Mouse (Mus musculus): ENCODE data around the gene Pmel. TPM values are rescaled to one million over a fixed set of nuclear protein-coding genes. Genes with fewer than 3 reads are reported as not detected.

The Pmel gene
- polyA plus RNA-seq, 1 experiment from 2014 or later, result 2.6 TPM

Other genes with a start within 250 kb of the Pmel start
- gene Smarcc2, start 244.9 kb upstream of the Pmel start, polyA plus RNA-seq (2014; fragmentation: Nextera tagmentation; extraction: Ambion mirVana), result 64.8 and 96.7 TPM in 2 replicates
- 921 and 980 TPM in 2 replicates for gene Myl6, start 210.1 kb upstream of the Pmel start, polyA plus RNA-seq (2014; fragmentation: Nextera tagmentation; extraction: Ambion mirVana)
- 3.2 and 3.5 TPM in 2 replicates for gene Myl6b, start 205.5 kb upstream of the Pmel start, polyA plus RNA-seq (2014; fragmentation: Nextera tagmentation; extraction: Ambion mirVana)
- gene Esyt1, start 178.3 kb upstream of the Pmel start, polyA plus RNA-seq (2014; fragmentation: Nextera tagmentation; extraction: Ambion mirVana), result 9.9 and 16.1 TPM in 2 replicates
- gene Zc3h10, start 156.4 kb upstream of the Pmel start, polyA plus RNA-seq (2014; fragmentation: Nextera tagmentation; extraction: Ambion mirVana), result 11.3 and 13.5 TPM in 2 replicates
- gene Rpl41, start 154.9 kb upstream of the Pmel start, polyA plus RNA-seq (2014; fragmentation: Nextera tagmentation; extraction: Ambion mirVana), result 4,683 and 5,796 TPM in 2 replicates
- 237 and 254 TPM in 2 replicates for gene Pa2g4, start 138.2 kb upstream of the Pmel start, polyA plus RNA-seq (2014; fragmentation: Nextera tagmentation; extraction: Ambion mirVana)
- gene Erbb3, start 114.5 kb upstream of the Pmel start, polyA plus RNA-seq (2014; fragmentation: Nextera tagmentation; extraction: Ambion mirVana), result 5.1 and 11.8 TPM in 2 replicates
- 1,019 and 1,352 TPM in 2 replicates for gene Rps26, start 77.4 kb upstream of the Pmel start, polyA plus RNA-seq (2014; fragmentation: Nextera tagmentation; extraction: Ambion mirVana)
- gene Ikzf4, start 58.2 kb upstream of the Pmel start, polyA plus RNA-seq (2014; fragmentation: Nextera tagmentation; extraction: Ambion mirVana), result 1.8 and 2.8 TPM in 2 replicates
- 6.8 and 10.1 TPM in 2 replicates for gene Suox, start 30.1 kb upstream of the Pmel start, polyA plus RNA-seq (2014; fragmentation: Nextera tagmentation; extraction: Ambion mirVana)
- gene Rab5b, start 7.9 kb upstream of the Pmel start, polyA plus RNA-seq (2014; fragmentation: Nextera tagmentation; extraction: Ambion mirVana), result 34.9 and 54.6 TPM in 2 replicates
- gene Cdk2, start 836 bp downstream of the Pmel start, polyA plus RNA-seq (2014; fragmentation: Nextera tagmentation; extraction: Ambion mirVana), result 98.1 and 103 TPM in 2 replicates
- gene Dgka, start 40.7 kb downstream of the Pmel start, polyA plus RNA-seq (2014; fragmentation: Nextera tagmentation; extraction: Ambion mirVana), result 4.1 and 4.7 TPM in 2 replicates
- 41.3 and 55.4 TPM in 2 replicates for gene Pym1, start 43.7 kb downstream of the Pmel start, polyA plus RNA-seq (2014; fragmentation: Nextera tagmentation; extraction: Ambion mirVana)
- gene Mmp19, start 86.7 kb downstream of the Pmel start, polyA plus RNA-seq (2014; fragmentation: Nextera tagmentation; extraction: Ambion mirVana), result 0.24 and 0.60 TPM in 2 replicates
- 25.8 and 36.9 TPM in 2 replicates for gene Dnajc14, start 99.9 kb downstream of the Pmel start, polyA plus RNA-seq (2014; fragmentation: Nextera tagmentation; extraction: Ambion mirVana)
- 14.6 and 15.9 TPM in 2 replicates for gene Tmem198b, start 100.2 kb downstream of the Pmel start, polyA plus RNA-seq (2014; fragmentation: Nextera tagmentation; extraction: Ambion mirVana)
- gene Sarnp, start 113.1 kb downstream of the Pmel start, polyA plus RNA-seq (2014; fragmentation: Nextera tagmentation; extraction: Ambion mirVana), result 219 and 284 TPM in 2 replicates
- 86.6 and 106 TPM in 2 replicates for gene Ormdl2, start 117.5 kb downstream of the Pmel start, polyA plus RNA-seq (2014; fragmentation: Nextera tagmentation; extraction: Ambion mirVana)
- gene Gdf11, start 187.5 kb downstream of the Pmel start, polyA plus RNA-seq (2014; fragmentation: Nextera tagmentation; extraction: Ambion mirVana), result 7.2 and 8.7 TPM in 2 replicates
- gene Cd63, start 196.8 kb downstream of the Pmel start, polyA plus RNA-seq (2014; fragmentation: Nextera tagmentation; extraction: Ambion mirVana), result 479 and 521 TPM in 2 replicates
- gene Rdh5, start 218.7 kb downstream of the Pmel start, polyA plus RNA-seq (2014; fragmentation: Nextera tagmentation; extraction: Ambion mirVana), result 14.5 and 15.7 TPM in 2 replicates
- gene Bloc1s1, start 219.8 kb downstream of the Pmel start, polyA plus RNA-seq (2014; fragmentation: Nextera tagmentation; extraction: Ambion mirVana), result 219 and 258 TPM in 2 replicates
- gene Itga7, start 229.6 kb downstream of the Pmel start, polyA plus RNA-seq (2014; fragmentation: Nextera tagmentation; extraction: Ambion mirVana), result 0.77 and 1.3 TPM in 2 replicates